Mouse (Mus musculus): Measurements from ENCODE around the gene Ubn1. TPM values are rescaled to one million over a fixed set of nuclear protein-coding genes. Genes with fewer than 3 reads are reported as not detected.
A peak's percentile ranks its signal among the peaks of the same experiment; 100 is the strongest.

Ubn1 gene
- polyA plus RNA-seq (2015; fragmentation: Nextera tagmentation; extraction: Ambion mirVana) = 21.6 and 22.8 TPM in 2 replicates

GRCm38 (mm10) chr16:5049774-5050234, at the start of gene Ubn1, which contains the start of gene Glyr1:
Gene Ubn1 (plus strand): TSS chr16:5050057.
Gene Glyr1 (minus strand): TSS chr16:5049863.
- peak; percentile 99 for ATAC-seq (ENCODE audit: low FRiP score, low read depth)
- H3K27me3 ChIP-seq = no peaks in the 10 kb centered on the region
- under 1% methylated on average over 55 of the region's 56 CpGs for WGBS

GRCm38 (mm10) chr16:5000611-5001010, 49.2 kb upstream of the Ubn1 start:
- WGBS = 66% methylated on average over 3 of the region's 3 CpGs
- H3K27me3 ChIP-seq = no peaks in the 10 kb centered on the region
- H3K36me3 ChIP-seq = no peaks in the 10 kb centered on the region

More at GRCm38 (mm10) chr16:5049774-5050234, at the start of gene Ubn1, which contains the start of gene Glyr1:
- Histone ChIP-seq H3K9me3 (no peaks in the 10 kb centered on the region), H3K36me3 (peaks cover 32% of the 10 kb centered on the region), H3K9ac (peak within 1 kb of the TSS; percentile 97), H3K4me2 (replicated peaks) (peak within 1 kb of the TSS; percentile 94), H3K4me1 (peaks cover 26% of the 10 kb centered on the region), H3K4me3 (peak within 1 kb of the TSS; percentile 97), H3K27ac (peak within 1 kb of the TSS; percentile 96)

DNA sequence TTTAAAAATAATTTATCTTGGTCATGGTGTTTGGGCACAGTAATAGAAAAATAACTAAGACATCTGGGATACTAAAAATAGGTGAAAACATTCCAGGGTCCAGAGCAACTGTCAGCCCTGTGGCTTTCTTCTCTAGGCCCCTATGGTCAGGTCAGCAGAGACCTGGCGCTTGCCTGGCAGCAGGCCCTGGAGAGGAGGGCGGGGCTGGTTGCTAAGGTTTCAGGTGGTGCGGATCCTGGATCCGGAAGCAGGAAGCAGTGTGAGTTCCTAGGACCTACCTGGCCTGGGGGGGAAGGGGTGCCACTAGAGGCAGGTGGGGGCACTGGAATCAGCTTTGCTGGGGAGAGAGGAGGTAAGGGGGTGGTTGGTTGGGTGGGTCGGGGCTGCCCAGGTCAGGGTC, 42.8 kb upstream of the Ubn1 start, which contains the start of gene Smim22:
Gene Smim22 (plus strand): TSS at position 222 of the 400 bp plus-strand sequence.
- no peak within 1 kb of the TSS for H3K4me3 ChIP-seq
- peaks cover 1% of the 10 kb centered on the region for H3K4me1 ChIP-seq
- no peaks in the 10 kb centered on the region for H3K27me3 ChIP-seq
- no peak within 1 kb of the TSS for H3K27ac ChIP-seq
- no peak within 1 kb of the TSS for H3K4me2 ChIP-seq (replicated peaks)
- no peak for ATAC-seq (ENCODE audit: low FRiP score, low read depth)
- no peaks in the 10 kb centered on the region for H3K9me3 ChIP-seq
- WGBS = 38% methylated on average over 5 of the region's 5 CpGs
- H3K36me3 ChIP-seq = peaks cover 16% of the 10 kb centered on the region; the same call in 1 of the 2 replicates
- no peak within 1 kb of the TSS for H3K9ac ChIP-seq

More at GRCm38 (mm10) chr16:5000611-5001010, 49.2 kb upstream of the Ubn1 start:
- H3K9me3 ChIP-seq = no peaks in the 10 kb centered on the region
- no peak overlapping the region for H3K9ac ChIP-seq
- H3K4me2 ChIP-seq (replicated peaks) = no peak overlapping the region
- H3K4me1 ChIP-seq = peaks cover 5% of the 10 kb centered on the region; the same call in 1 of the 2 replicates
- no peak overlapping the region for H3K27ac ChIP-seq
- no peak overlapping the region for H3K4me3 ChIP-seq
- ATAC-seq (ENCODE audit: low FRiP score, low read depth) = no peak

DNA sequence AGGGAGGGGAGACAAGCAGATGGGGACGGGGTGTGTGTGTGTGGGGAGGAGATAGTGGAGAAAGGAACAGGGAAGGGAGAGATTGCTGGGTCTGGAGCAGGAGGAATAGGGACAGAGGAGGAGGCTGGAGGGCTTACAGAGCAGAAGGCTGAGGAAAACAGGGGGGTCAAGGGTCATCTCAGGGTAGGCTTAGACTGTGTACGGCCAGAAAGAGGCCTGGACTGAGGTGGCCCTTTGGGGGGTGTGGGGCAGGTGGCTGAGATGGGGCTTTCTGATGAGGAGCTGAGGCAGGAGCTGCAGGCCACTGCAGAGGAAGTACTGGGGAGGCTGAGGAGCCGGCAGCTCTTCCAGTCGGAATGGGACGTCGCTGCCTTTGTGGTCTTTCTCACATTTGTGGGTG, 42.4 kb upstream of the Ubn1 start:
- H3K4me2 ChIP-seq (replicated peaks) = no peak overlapping the region
- no peak overlapping the region for H3K9ac ChIP-seq
- no peak overlapping the region for H3K27ac ChIP-seq
- no peaks in the 10 kb centered on the region for H3K27me3 ChIP-seq
- 48% methylated on average over 6 of the region's 6 CpGs for WGBS
- peaks cover 6% of the 10 kb centered on the region for H3K4me1 ChIP-seq
- no peaks in the 10 kb centered on the region for H3K9me3 ChIP-seq
- no peak overlapping the region for H3K4me3 ChIP-seq
- peaks cover 16% of the 10 kb centered on the region; the same call in 1 of the 2 replicates for H3K36me3 ChIP-seq
- ATAC-seq (ENCODE audit: low FRiP score, low read depth) = no peak

GRCm38 (mm10) chr16:5008076-5008475, 41.8 kb upstream of the Ubn1 start:
- WGBS = 79% methylated on average over 12 of the region's 12 CpGs
- no peak overlapping the region for H3K9ac ChIP-seq
- H3K36me3 ChIP-seq = peaks cover 16% of the 10 kb centered on the region; the same call in 1 of the 2 replicates
- ATAC-seq (ENCODE audit: low FRiP score, low read depth) = no peak
- no peak overlapping the region for H3K27ac ChIP-seq
- no peaks in the 10 kb centered on the region for H3K27me3 ChIP-seq
- no peak overlapping the region for H3K4me2 ChIP-seq (replicated peaks)
- peaks cover 10% of the 10 kb centered on the region for H3K4me1 ChIP-seq
- no peak overlapping the region for H3K4me3 ChIP-seq
- H3K9me3 ChIP-seq = no peaks in the 10 kb centered on the region

- H3K27me3 ChIP-seq = no peaks in the 10 kb centered on the region
- no peak overlapping the region for H3K9ac ChIP-seq
- ATAC-seq (ENCODE audit: low FRiP score, low read depth) = no peak
- no peak overlapping the region for H3K4me3 ChIP-seq
- 85% methylated on average over 10 of the region's 10 CpGs for WGBS
- peaks cover 10% of the 10 kb centered on the region for H3K4me1 ChIP-seq
- peaks cover 26% of the 10 kb centered on the region for H3K36me3 ChIP-seq
- no peak overlapping the region for H3K4me2 ChIP-seq (replicated peaks)
- no peaks in the 10 kb centered on the region for H3K9me3 ChIP-seq
- H3K27ac ChIP-seq = no peak overlapping the region
These were observed 39.4 kb upstream of the Ubn1 start for GRCm38 (mm10) chr16:5010371-5010935.

DNA sequence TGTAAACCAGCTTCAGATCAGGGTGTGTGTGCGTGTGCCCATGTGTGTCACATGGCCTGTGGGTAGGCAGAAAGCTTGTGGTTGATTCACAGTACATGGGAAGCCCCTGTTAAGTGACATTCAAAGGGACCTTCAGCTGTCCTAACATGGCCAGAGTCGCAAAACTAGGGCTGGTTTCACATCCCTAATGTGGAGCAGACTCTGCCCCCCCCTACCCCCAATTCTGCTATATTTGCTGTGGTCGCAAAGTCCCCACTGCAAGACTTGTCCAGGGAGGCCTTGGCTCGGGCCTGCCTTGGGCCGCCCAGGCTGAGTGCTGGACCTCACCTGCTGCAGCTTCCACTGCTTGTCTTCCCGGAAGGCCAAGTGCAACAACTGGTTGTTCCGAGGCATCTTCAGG, 38.6 kb upstream of the Ubn1 start:
- no peaks in the 10 kb centered on the region for H3K9me3 ChIP-seq
- ATAC-seq (ENCODE audit: low FRiP score, low read depth) = no peak
- H3K27me3 ChIP-seq = no peaks in the 10 kb centered on the region
- H3K36me3 ChIP-seq = peaks cover 35% of the 10 kb centered on the region
- 78% methylated on average over 7 of the region's 7 CpGs for WGBS
- H3K4me2 ChIP-seq (replicated peaks) = no peak overlapping the region
- no peak overlapping the region for H3K4me3 ChIP-seq
- peaks cover 10% of the 10 kb centered on the region for H3K4me1 ChIP-seq
- no peak overlapping the region for H3K9ac ChIP-seq
- no peak overlapping the region for H3K27ac ChIP-seq

DNA sequence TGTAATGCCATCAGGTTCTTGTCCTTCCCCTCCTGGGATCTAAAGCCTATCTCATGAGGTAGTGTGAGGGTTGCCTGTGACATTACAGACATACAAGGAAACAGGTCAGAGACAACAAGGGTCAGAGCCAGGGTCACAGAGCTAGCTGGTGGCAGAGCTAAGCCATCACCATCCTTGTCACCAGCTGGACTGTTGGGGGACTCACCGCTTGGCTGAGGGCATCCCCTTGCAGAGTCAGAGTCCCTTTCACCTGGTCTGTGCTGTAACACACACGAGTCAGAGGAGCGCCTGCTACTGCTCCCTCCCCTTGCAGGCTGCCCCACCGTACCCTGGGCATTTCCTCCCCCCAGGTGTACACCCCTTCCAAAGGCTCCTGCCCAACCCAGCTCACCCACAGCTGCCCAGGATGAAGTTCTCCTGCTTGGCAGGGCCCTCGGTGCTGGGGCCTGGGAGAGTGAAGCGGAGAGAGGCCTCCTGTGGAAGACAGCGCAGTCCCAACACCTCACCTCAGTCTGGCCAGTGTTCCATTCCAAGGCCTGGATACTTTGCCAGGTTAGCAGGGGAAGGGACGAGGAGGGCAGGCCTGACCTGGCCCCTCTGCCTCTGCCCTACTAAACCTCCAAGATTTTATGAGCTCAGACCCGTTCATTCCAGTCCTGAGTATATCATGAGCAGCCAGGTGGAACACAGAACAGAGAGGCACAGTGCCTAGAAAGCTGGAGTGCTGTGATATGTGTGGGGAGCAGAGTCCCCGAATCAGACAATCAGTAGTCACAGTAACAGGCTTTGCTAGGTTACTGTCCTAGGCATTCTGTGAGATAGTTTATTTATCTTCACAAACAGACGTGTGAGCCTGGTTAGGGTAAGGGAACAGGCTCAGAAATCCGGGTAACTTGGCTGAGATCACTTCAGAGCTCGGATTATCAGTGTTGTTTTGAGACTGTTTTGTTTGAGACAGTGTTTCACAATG, 37.5 kb upstream of the Ubn1 start:
- Histone ChIP-seq H3K4me1 (peaks cover 10% of the 10 kb centered on the region), H3K36me3 (peaks cover 45% of the 10 kb centered on the region), H3K4me3 (peak overlapping the region; percentile 69), H3K9me3 (no peaks in the 10 kb centered on the region), H3K9ac (peak overlapping the region; percentile 82), H3K27me3 (no peaks in the 10 kb centered on the region), H3K27ac (no peak overlapping the region), H3K4me2 (replicated peaks) (peak overlapping the region; percentile 84)
- WGBS = 44% methylated on average over 13 of the region's 13 CpGs
- ATAC-seq (ENCODE audit: low FRiP score, low read depth) = no peak

GRCm38 (mm10) chr16:5013054-5013838, 36.6 kb upstream of the Ubn1 start, which contains the start of gene Rogdi:
Gene Rogdi (minus strand): TSS chr16:5013553.
- peaks cover 10% of the 10 kb centered on the region for H3K4me1 ChIP-seq
- H3K9me3 ChIP-seq = no peaks in the 10 kb centered on the region
- no peak within 1 kb of the TSS for H3K27ac ChIP-seq
- peak within 1 kb of the TSS; percentile 82 for H3K9ac ChIP-seq
- H3K4me3 ChIP-seq = peak within 1 kb of the TSS; percentile 69
- peak within 1 kb of the TSS; percentile 84 for H3K4me2 ChIP-seq (replicated peaks)
- WGBS = under 1% methylated on average over 63 of the region's 63 CpGs
- H3K27me3 ChIP-seq = no peaks in the 10 kb centered on the region
- ATAC-seq (ENCODE audit: low FRiP score, low read depth) = peak; percentile 99
- peaks cover 54% of the 10 kb centered on the region for H3K36me3 ChIP-seq

DNA sequence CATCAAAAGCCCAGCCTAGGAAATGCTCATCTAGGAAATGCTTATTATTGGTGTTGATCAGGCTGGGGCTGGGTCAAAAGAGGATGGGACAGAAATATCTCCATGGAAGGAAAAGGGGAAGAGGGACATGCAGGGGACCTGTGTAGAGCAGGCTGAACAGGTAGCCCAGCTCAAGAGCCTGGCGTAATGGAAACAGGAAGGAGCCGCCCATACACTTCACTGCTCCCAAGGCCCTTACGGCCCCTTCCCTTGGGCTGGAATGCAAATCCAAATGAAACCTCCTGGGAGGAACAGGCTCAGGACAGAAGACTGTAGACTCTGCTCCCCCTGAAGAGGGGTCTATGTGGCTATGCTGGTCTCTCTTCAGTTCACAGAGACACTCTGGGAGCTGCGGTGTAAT, 35.3 kb upstream of the Ubn1 start:
- Histone ChIP-seq H3K4me3 (no peak overlapping the region), H3K9me3 (no peaks in the 10 kb centered on the region), H3K27me3 (no peaks in the 10 kb centered on the region), H3K36me3 (peaks cover 60% of the 10 kb centered on the region), H3K4me1 (peaks cover 10% of the 10 kb centered on the region), H3K4me2 (replicated peaks) (no peak overlapping the region), H3K27ac (no peak overlapping the region), H3K9ac (no peak overlapping the region)
- WGBS = 98% methylated on average over 4 of the region's 4 CpGs
- ATAC-seq (ENCODE audit: low FRiP score, low read depth) = no peak

GRCm38 (mm10) chr16:5024021-5024420, 25.8 kb upstream of the Ubn1 start:
- no peak for ATAC-seq (ENCODE audit: low FRiP score, low read depth)
- Histone ChIP-seq H3K4me3 (no peak overlapping the region), H3K4me1 (no peaks in the 10 kb centered on the region), H3K36me3 (peaks cover 99% of the 10 kb centered on the region), H3K27ac (no peak overlapping the region), H3K9me3 (no peaks in the 10 kb centered on the region), H3K27me3 (no peaks in the 10 kb centered on the region), H3K4me2 (replicated peaks) (no peak overlapping the region), H3K9ac (no peak overlapping the region)
- 93% methylated on average over 3 of the region's 3 CpGs for WGBS

All from limb, embryonic 13.5 days (tissue).